Mouse (Mus musculus) gastrocnemius, postnatal 25 days (tissue): ENCODE data around the gene Tmem9b. TPM values are rescaled to one million over a fixed set of nuclear protein-coding genes. Genes with fewer than 3 reads are reported as not detected.

Source experiments
- DNase-seq: peaks from one replicate; pipeline ENCODE4 v3.0.0; 2022
- total RNA-seq, 2 experiments: library from RNA; stranded (reverse); gene quantifications; 1 replicate in 1 of 2; 2 replicates in 1 of 2; pipeline ENCODE4 v1.2.3; 2021

Tmem9b gene
- total RNA-seq, 2 experiments from 2014 or later, result 24.5 to 25.9 TPM

DNA sequence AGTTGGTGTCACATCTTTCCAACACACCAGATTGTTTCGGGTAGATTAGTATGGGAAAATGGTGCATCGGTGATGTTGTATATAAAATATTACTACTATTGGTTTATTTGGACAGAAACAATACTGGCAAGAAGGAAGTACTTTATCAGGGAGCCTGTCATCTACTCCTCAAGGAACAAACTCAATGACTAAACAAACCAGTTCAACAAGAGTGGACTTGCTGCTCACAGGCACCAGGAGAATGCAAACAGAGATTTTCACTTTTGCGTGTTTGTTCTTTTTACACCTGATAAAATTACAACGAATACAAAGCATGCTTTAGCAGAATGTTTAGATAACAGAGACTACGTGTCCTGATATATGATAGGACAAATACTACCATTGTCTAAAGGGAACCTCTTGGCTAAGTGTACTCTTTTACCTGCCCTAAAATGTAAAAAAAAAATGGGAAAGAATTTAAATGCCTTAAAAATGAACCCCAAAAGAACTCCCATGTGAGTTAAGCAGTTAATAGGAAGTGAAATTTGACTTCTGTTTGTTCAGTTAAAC is 12.8 kb downstream of the Tmem9b start:
- DNase-seq, result no peak

GRCm38 (mm10) chr7:109734806-109735205 is 17.9 kb downstream of the Tmem9b start:
- no peak for DNase-seq

DNA sequence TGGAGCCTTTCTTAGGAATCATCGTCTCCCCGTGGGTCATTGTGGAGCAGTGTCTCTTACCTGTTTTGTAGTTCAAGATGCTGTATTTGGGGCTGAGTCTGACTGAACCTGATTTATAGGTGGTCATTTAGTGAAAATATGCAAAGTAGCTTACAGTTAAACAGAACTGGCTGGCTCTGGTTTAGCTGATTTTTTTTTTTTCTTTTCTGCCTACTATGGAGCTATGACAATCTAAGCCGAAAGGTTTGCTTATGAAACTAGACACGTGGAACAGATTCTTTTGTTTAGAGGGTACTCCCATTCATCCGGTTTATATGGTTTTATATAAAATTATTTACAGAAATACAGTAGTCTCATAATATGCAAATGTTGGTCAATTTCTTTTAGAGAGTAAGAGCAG is 21.0 kb downstream of the Tmem9b start, which contains the start of gene Ascl3:
Ascl3 (minus strand) TSS at position 101 of the 400 bp plus-strand sequence.
- no peak for DNase-seq

GRCm38 (mm10) chr7:109723697-109724096 is 29.0 kb downstream of the Tmem9b start, which contains the start of gene BC051019:
TSS of gene BC051019 (minus strand) at chr7:109723850.
- DNase-seq, result no peak

GRCm38 (mm10) chr7:109723114-109723513 is 29.6 kb downstream of the Tmem9b start:
- no peak for DNase-seq

DNA sequence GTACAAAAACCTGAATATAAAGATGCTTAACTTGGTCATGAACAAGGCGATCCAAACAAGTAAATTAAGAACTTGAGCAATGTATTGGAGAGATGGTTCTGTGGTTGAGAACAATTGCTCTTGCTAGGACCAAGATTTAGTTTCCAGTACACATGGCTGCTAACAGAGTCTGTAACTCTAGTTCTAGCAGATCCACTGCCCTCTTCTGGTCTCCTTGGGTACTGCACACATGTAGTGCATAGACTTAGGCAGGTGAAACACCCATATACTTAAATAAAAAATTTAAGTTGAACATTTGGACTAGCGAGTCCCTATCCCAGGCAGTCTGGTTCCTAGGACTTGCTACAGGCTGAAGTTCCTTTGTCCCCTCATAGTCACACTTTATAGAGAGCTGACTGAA is 30.1 kb downstream of the Tmem9b start:
- DNase-seq, result no peak

DNA sequence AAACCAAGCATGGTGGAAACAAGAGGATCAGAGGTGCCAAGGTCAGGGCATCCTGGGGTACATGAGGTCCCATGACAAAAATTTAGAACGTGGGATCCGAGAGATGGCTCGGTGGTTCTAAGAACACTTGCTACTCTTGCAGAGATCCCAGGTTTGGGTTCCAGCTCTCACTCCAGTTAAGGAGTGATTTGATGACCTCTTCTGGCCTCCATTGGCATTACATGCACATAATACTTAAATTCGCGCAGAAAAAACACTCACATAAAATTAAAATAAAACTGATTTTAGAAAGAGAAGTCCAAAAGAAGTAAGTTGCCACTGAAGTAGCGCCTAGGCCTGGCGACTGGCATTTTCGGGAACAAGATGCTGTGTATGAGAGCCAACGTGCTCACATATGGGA is 33.4 kb downstream of the Tmem9b start:
- no peak for DNase-seq

DNA sequence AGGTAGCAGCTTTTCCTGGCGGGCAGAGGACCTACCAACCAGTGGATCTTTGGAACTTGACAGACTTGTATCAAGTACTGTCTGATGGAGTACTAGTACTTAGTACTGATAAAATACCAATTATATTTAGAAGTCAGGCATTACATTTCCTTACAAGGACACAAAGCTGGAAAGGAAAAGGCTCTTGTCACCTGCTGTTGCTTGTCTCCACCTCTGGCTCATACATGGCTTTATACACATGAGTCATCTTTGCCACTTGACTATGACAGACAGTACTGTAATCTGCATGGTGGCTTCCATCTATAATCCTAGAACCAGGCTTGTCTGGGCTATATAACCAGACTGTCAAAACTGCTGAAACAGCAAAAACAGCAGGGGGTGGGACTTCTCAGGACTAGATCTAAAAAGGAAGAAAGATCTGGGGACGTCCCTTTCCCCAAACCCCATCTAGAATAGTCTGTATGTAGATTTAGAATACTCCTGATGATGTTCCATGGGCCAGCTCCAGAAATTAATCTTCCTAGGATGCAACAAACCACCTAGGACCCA is 39.2 kb downstream of the Tmem9b start:
- DNase-seq, result no peak

DNA sequence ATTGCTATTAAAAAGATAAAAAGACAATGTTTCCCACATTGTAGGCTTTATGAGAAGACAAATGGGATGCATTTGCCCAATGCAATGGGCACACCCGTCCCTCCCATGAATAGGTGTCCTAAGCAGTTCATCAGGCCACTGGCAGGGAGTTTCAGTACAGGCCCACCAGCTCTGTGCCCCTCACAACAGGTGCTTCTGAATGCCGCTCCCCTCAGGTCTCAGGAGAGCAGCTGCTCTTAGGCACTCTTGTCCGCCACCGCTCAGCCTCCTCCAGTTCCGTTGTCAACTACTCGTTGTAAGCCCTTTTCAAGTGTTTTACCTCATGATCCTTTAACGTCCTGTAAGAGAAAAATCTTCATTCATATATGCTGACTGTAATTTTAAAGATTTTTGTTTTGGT is 40.5 kb downstream of the Tmem9b start:
- DNase-seq, result no peak

- DNase-seq, result no peak
Observed at GRCm38 (mm10) chr7:109710069-109710468, 42.6 kb downstream of the Tmem9b start.

DNA sequence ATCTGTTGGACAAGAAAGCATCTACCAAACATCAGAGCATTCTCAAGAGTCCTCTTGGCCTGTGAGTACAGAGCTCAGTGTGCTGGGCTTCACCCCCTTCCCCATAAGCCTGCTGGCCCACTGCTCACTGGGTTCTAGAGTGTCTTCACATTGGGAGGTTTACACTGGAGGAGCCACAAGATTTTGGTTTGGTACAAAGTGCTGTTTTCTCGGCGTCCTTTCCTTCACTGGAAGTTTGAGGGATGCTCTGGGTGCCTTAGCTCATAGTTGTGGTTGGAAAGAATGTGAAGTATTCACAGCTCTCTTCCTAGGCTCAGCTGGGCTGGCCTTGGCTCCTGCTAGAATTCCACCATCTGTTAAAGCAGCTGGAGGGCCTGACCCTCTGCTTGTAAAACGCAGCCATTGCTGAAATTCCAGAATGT is 43.7 kb downstream of the Tmem9b start:
- peak; percentile 78 for DNase-seq

GRCm38 (mm10) chr7:109707023-109707785 is 45.5 kb downstream of the Tmem9b start:
- DNase-seq, result no peak

DNA sequence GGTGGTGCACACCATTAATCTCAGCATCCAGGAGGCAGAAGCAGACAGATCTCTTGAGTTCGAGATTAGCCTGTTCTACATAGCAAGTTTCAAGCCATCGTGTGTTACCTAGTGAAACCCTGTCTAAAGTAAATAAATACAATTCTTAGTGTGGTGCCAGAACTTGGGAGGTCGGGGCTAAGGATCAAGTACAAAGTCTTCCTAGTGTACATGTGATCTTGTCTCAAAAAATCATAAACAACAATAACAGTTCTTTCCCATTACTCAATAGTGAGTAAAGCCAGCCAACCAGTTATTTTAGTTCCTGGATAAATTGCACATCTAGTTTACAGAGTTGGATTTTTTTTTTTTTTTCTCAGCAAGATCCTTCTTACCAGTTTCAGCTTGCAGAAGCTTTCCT is 48.2 kb downstream of the Tmem9b start:
- DNase-seq, result no peak

- DNase-seq, result no peak
Observed at GRCm38 (mm10) chr7:109704016-109704377, 48.7 kb downstream of the Tmem9b start.

GRCm38 (mm10) chr7:109703190-109704015 is 49.3 kb downstream of the Tmem9b start, which contains the start of the genes St5 and Akip1:
TSS of gene St5 (minus strand) at chr7:109703605.
TSS of gene Akip1 (plus strand) at chr7:109703690.
- DNase-seq, result peak; percentile 94

GRCm38 (mm10) chr7:109702721-109703120 is 50.0 kb downstream of the Tmem9b start:
- no peak for DNase-seq

GRCm38 (mm10) chr7:109700213-109700612 is 52.5 kb downstream of the Tmem9b start:
- no peak for DNase-seq

GRCm38 (mm10) chr7:109695339-109695726 is 57.3 kb downstream of the Tmem9b start:
- no peak for DNase-seq

GRCm38 (mm10) chr7:109694576-109695338 is 57.9 kb downstream of the Tmem9b start:
- DNase-seq, result no peak

- DNase-seq, result no peak
Observed at GRCm38 (mm10) chr7:109690961-109691360, 61.7 kb downstream of the Tmem9b start.

GRCm38 (mm10) chr7:109690101-109690500 is 62.6 kb downstream of the Tmem9b start:
- DNase-seq, result no peak
